9 mouse cellular contexts compared by ENCODE assay signal in the genomic region with DNA sequence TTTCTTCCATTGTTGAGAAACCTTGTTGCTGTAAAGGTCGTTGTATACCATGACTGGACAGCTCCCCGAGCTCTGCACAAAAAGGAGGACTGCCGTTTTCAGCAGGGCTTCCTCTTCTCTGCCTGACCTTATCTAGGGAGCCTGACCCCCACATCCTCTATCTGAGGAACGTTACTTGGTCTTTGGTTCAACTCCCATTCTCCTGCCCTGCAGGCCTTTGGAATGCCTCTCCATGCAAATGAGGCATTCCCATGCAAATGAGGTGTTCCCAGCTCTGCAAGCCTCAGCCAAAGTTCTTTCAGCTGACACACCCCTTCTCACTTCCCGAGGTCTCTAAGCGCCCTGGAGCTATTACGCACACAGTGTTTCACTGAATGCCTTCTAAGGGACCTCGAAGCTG. TPM values are rescaled to one million over a fixed set of nuclear protein-coding genes. Genes with fewer than 3 reads are reported as not detected.
DNase-seq lines count a peak whose midpoint lies in the region; ATAC-seq and TF ChIP-seq lines count a peak whose summit lies in the region.
"Had no signal": no experiment of that assay in that cellular context is flagged by ENCODE, and none has a peak within 500 bp of the region (broad histone marks: within the 10 kb centered on the region; RNA-seq: fewer than 3 reads in every experiment).

No protein-coding gene starts in this region.

- H3K4me1 ChIP-seq in midbrain, embryonic 11.5 days (ENCODE audit: control insufficient read depth, insufficient read depth, low read length): peaks cover 13% of the 10 kb centered on the region
- H3K4me1 ChIP-seq in midbrain, embryonic 15.5 days: peaks cover 9% of the 10 kb centered on the region
- H3K4me1 ChIP-seq in forebrain, embryonic 14.5 days (ENCODE audit: control insufficient read depth, insufficient read depth, low read length): peaks cover 9% of the 10 kb centered on the region
- H3K4me1 ChIP-seq in stomach, postnatal 0 days (replicated peaks; ENCODE audit: control insufficient read depth, insufficient read depth): peaks cover 8% of the 10 kb centered on the region

- H3K4me2 ChIP-seq in midbrain, embryonic 11.5 days: no peak overlapping the region
- no peak overlapping the region for H3K4me2 ChIP-seq in midbrain, embryonic 15.5 days
- H3K4me2 ChIP-seq in forebrain, embryonic 14.5 days (ENCODE audit: low read length): 0 out of 2 replicates have a peak overlapping the region, but pooled peaks have one; percentile 8
- no peak overlapping the region for H3K4me2 ChIP-seq in stomach, postnatal 0 days (replicated peaks; ENCODE audit: low read depth)

- H3K27me3 ChIP-seq in midbrain, embryonic 11.5 days (ENCODE audit: control insufficient read depth, insufficient read depth, low read length): no peaks in the 10 kb centered on the region
- no peaks in the 10 kb centered on the region for H3K27me3 ChIP-seq in midbrain, embryonic 15.5 days (replicated peaks)
- no peaks in the 10 kb centered on the region for H3K27me3 ChIP-seq in forebrain, embryonic 14.5 days (replicated peaks; ENCODE audit: control insufficient read depth, insufficient read depth, low read length)
- H3K27me3 ChIP-seq in stomach, postnatal 0 days (ENCODE audit: control insufficient read depth, insufficient read depth, low read length): no peaks in the 10 kb centered on the region

- no peak overlapping the region for H3K9ac ChIP-seq in midbrain, embryonic 11.5 days (ENCODE audit: low read length)
- H3K9ac ChIP-seq in midbrain, embryonic 15.5 days: no peak overlapping the region
- H3K9ac ChIP-seq in forebrain, embryonic 14.5 days (ENCODE audit: low read length): no peak overlapping the region
- H3K9ac ChIP-seq in stomach, postnatal 0 days (ENCODE audit: low read length): no peak overlapping the region

- DNase-seq in midbrain, embryonic 11.5 days (ENCODE audit: low spot score, missing footprints): no peak
- peak; percentile 83 for DNase-seq in forebrain, embryonic 14.5 days (ENCODE audit: low spot score)
- DNase-seq in kidney, postnatal 10 days: peak; percentile 61
- DNase-seq in stomach, postnatal 0 days (ENCODE audit: low spot score): peak; percentile 39
- DNase-seq in spleen, postnatal 4 days (ENCODE audit: low spot score in 2 of 2): no peak
- DNase-seq in testis, postnatal 14 days (ENCODE audit: low spot score): no peak
- DNase-seq: spleen, adult 18-20 months had no signal

- peak; percentile 38; the same call in 1 of the 2 replicates for ATAC-seq in midbrain, embryonic 11.5 days (ENCODE audit: low FRiP score)
- ATAC-seq in midbrain, embryonic 15.5 days (replicated peaks): no peak
- peak; percentile 75 for ATAC-seq in forebrain, embryonic 14.5 days
- no peak for ATAC-seq in stomach, postnatal 0 days (ENCODE audit: low FRiP score, low TSS enrichment)
- no peak for ATAC-seq in activated CD4-positive, CD25-positive, alpha-beta regulatory T cell, adult 4 months

- no peak for TF ChIP-seq EP300 in stomach, postnatal 0 days (optimal IDR thresholded peaks at IDR 0.05)

- no peak overlapping the region for H3K4me3 ChIP-seq in midbrain, embryonic 11.5 days (ENCODE audit: low read depth, low read length)
- H3K4me3 ChIP-seq in midbrain, embryonic 15.5 days: no peak overlapping the region
- no peak overlapping the region for H3K4me3 ChIP-seq in forebrain, embryonic 14.5 days (ENCODE audit: low read depth, low read length)
- no peak overlapping the region for H3K4me3 ChIP-seq in stomach, postnatal 0 days (ENCODE audit: low read depth, low read length)

- no peak overlapping the region for H3K27ac ChIP-seq in midbrain, embryonic 11.5 days (ENCODE audit: low read depth, low read length)
- no peak overlapping the region for H3K27ac ChIP-seq in midbrain, embryonic 15.5 days
- H3K27ac ChIP-seq in forebrain, embryonic 14.5 days (ENCODE audit: low read depth, low read length): no peak overlapping the region
- no peak overlapping the region for H3K27ac ChIP-seq in stomach, postnatal 0 days (replicated peaks)

- no peaks in the 10 kb centered on the region for H3K36me3 ChIP-seq in midbrain, embryonic 11.5 days (ENCODE audit: control insufficient read depth, insufficient read depth, low read length)
- H3K36me3 ChIP-seq in midbrain, embryonic 15.5 days (replicated peaks): no peaks in the 10 kb centered on the region
- no peaks in the 10 kb centered on the region for H3K36me3 ChIP-seq in forebrain, embryonic 14.5 days (ENCODE audit: control insufficient read depth, insufficient read depth, low read length)
- H3K36me3 ChIP-seq in stomach, postnatal 0 days (ENCODE audit: control insufficient read depth, insufficient read depth, low read length): no peaks in the 10 kb centered on the region

- no peak for TF ChIP-seq CTCF in stomach, postnatal 0 days (IDR thresholded peaks at IDR 0.05; ENCODE audit: low read depth)

- 7% methylated on average over 8 of the region's 8 CpGs for WGBS in midbrain, embryonic 11.5 days
- 8% methylated on average over 8 of the region's 8 CpGs for WGBS in midbrain, embryonic 15.5 days
- WGBS in forebrain, embryonic 14.5 days: 2% methylated on average over 8 of the region's 8 CpGs
- WGBS in stomach, postnatal 0 days: 14% methylated on average over 8 of the region's 8 CpGs

- no peaks in the 10 kb centered on the region for H3K9me3 ChIP-seq in midbrain, embryonic 11.5 days (ENCODE audit: control insufficient read depth, low read length)
- no peaks in the 10 kb centered on the region for H3K9me3 ChIP-seq in midbrain, embryonic 15.5 days
- H3K9me3 ChIP-seq in forebrain, embryonic 14.5 days (replicated peaks; ENCODE audit: control insufficient read depth, low read length): no peaks in the 10 kb centered on the region
- H3K9me3 ChIP-seq in stomach, postnatal 0 days (ENCODE audit: control insufficient read depth, low read length): no peaks in the 10 kb centered on the region

RNA-seq across cellular contexts. Expression of a gene that starts 26.0 kb away (rescaled TPM):
- 3.1 and 3.2 TPM in 2 replicates for polyA plus RNA-seq in midbrain, embryonic 11.5 days (2014; fragmentation: Nextera tagmentation; extraction: Ambion mirVana)
- polyA plus RNA-seq in midbrain, embryonic 15.5 days (2015; fragmentation: Nextera tagmentation; extraction: Ambion mirVana): 3.8 and 4.3 TPM in 2 replicates
- 1.5 and 1.9 TPM in 2 replicates for polyA plus RNA-seq in forebrain, embryonic 14.5 days (2014; fragmentation: Nextera tagmentation; extraction: Ambion mirVana)
- polyA plus RNA-seq in stomach, postnatal 0 days (2015; fragmentation: Nextera tagmentation; extraction: Ambion mirVana): 1.5 TPM in 2 replicates
- polyA plus RNA-seq in activated CD4-positive, CD25-positive, alpha-beta regulatory T cell, adult 4 months (2017; shearing (Covaris generic)): 1 to 10 TPM; 1.0 to 1.9 TPM

RNA-seq across cellular contexts. Expression of a gene that starts 37.7 kb away (rescaled TPM):
- 4.8 and 5.7 TPM in 2 replicates for polyA plus RNA-seq in midbrain, embryonic 11.5 days (2014; fragmentation: Nextera tagmentation; extraction: Ambion mirVana)
- polyA plus RNA-seq in midbrain, embryonic 15.5 days (2015; fragmentation: Nextera tagmentation; extraction: Ambion mirVana): 2.7 and 3.0 TPM in 2 replicates
- polyA plus RNA-seq in forebrain, embryonic 14.5 days (2014; fragmentation: Nextera tagmentation; extraction: Ambion mirVana): 1.6 and 1.7 TPM in 2 replicates
- 18.8 and 19.5 TPM in 2 replicates for polyA plus RNA-seq in stomach, postnatal 0 days (2015; fragmentation: Nextera tagmentation; extraction: Ambion mirVana)
- polyA plus RNA-seq in activated CD4-positive, CD25-positive, alpha-beta regulatory T cell, adult 4 months (2017; shearing (Covaris generic)): 10 to 100 TPM; 21.3 to 25.2 TPM

Comparison
In these comparisons a context has a peak if more than half of its experiments do, and no peak if none do; other contexts are left out.
1. ATAC-seq: peak in midbrain, embryonic 11.5 days (single experiment) and forebrain, embryonic 14.5 days (single experiment); none in midbrain, embryonic 15.5 days (single experiment), stomach, postnatal 0 days (single experiment) and activated CD4-positive, CD25-positive, alpha-beta regulatory T cell, adult 4 months (single experiment).
2. DNase-seq: peak in forebrain, embryonic 14.5 days (single experiment), kidney, postnatal 10 days (single experiment) and stomach, postnatal 0 days (single experiment); none in midbrain, embryonic 11.5 days (single experiment), spleen, postnatal 4 days (0 of 2) and testis, postnatal 14 days (single experiment).